Comparison of ENCODE assay signal across 12 mouse cellular contexts in genomic region chr9:112213411-112214255, GRCm38 (mm10). TPM values are rescaled to one million over a fixed set of nuclear protein-coding genes. Genes with fewer than 3 reads are reported as not detected.
DNase-seq lines count a peak whose midpoint lies in the region; ATAC-seq and TF ChIP-seq lines count a peak whose summit lies in the region.
"Had no signal": no experiment of that assay in that cellular context is flagged by ENCODE, and none has a peak within 500 bp of the region (broad histone marks: within the 10 kb centered on the region; RNA-seq: fewer than 3 reads in every experiment).

No protein-coding gene starts in this region.

- TF ChIP-seq CTCF in heart, postnatal 0 days (IDR thresholded peaks at IDR 0.05; ENCODE audit: low read depth): peak; percentile 35
- no peak for TF ChIP-seq CTCF in thymus, adult 2 months (IDR thresholded peaks at IDR 0.05; ENCODE audit: borderline replicate concordance, control insufficient read depth, extremely low read depth, insufficient read depth, low read length, poor library complexity)

- DNase-seq in heart, postnatal 0 days (ENCODE audit: low spot score): no peak
- peak; percentile 52 for DNase-seq in thymus, adult 2 months
- no peak for DNase-seq in thymus, adult 18-20 months
- DNase-seq in intestine, embryonic 14.5 days (ENCODE audit: low spot score): no peak
- peak; percentile 51 for DNase-seq in thymus, postnatal 4 days
- DNase-seq in forebrain, embryonic 10.5 days (ENCODE audit: extremely low spot score, low spot score): no peak
- DNase-seq in left cerebral cortex, adult 11 months (ENCODE audit: low spot score): no peak
- DNase-seq: adrenal gland, postnatal 25 days had no signal

- no peak for ATAC-seq in heart, postnatal 0 days (ENCODE audit: insufficient read depth, low read depth)
- no peak for ATAC-seq in heart, embryonic 12.5 days (ENCODE audit: insufficient number of reproducible peaks, low FRiP score)
- ATAC-seq in intestine, embryonic 14.5 days (replicated peaks; ENCODE audit: low FRiP score, low TSS enrichment, low read depth): peak; percentile 64; the same call in 1 of the 2 replicates

- no peaks in the 10 kb centered on the region for H3K9me3 ChIP-seq in heart, postnatal 0 days (replicated peaks; ENCODE audit: control insufficient read depth, low read length)
- no peaks in the 10 kb centered on the region for H3K9me3 ChIP-seq in heart, embryonic 12.5 days (replicated peaks)
- H3K9me3 ChIP-seq in intestine, embryonic 14.5 days (ENCODE audit: control insufficient read depth, low read length): no peaks in the 10 kb centered on the region
- H3K9me3 ChIP-seq in forebrain, embryonic 10.5 days: no peaks in the 10 kb centered on the region
- H3K9me3 ChIP-seq: hindbrain, embryonic 13.5 days; lung, embryonic 15.5 days; neural tube, embryonic 12.5 days had no signal

- TF ChIP-seq POLR2A in thymus, adult 2 months (IDR thresholded peaks at IDR 0.05; ENCODE audit: control insufficient read depth, extremely low read depth, insufficient read depth, low read length, poor library complexity): no peak

- no peaks in the 10 kb centered on the region for H3K36me3 ChIP-seq in heart, postnatal 0 days (replicated peaks; ENCODE audit: control insufficient read depth, insufficient read depth, low read length)
- H3K36me3 ChIP-seq in heart, embryonic 12.5 days: no peaks in the 10 kb centered on the region
- H3K36me3 ChIP-seq in thymus, adult 2 months (ENCODE audit: control insufficient read depth, insufficient read depth, low read length): peaks cover 37% of the 10 kb centered on the region
- H3K36me3 ChIP-seq in intestine, embryonic 14.5 days (ENCODE audit: control insufficient read depth, insufficient read depth, low read length): no peaks in the 10 kb centered on the region
- H3K36me3 ChIP-seq in forebrain, embryonic 10.5 days (replicated peaks): no peaks in the 10 kb centered on the region
- H3K36me3 ChIP-seq: hindbrain, embryonic 13.5 days; lung, embryonic 15.5 days; neural tube, embryonic 12.5 days had no signal

- H3K4me2 ChIP-seq in heart, postnatal 0 days (ENCODE audit: low read depth, low read length): no peak overlapping the region; the same call in 1 of the 2 replicates
- H3K4me2 ChIP-seq in heart, embryonic 12.5 days: no peak overlapping the region
- no peak overlapping the region for H3K4me2 ChIP-seq in intestine, embryonic 14.5 days (ENCODE audit: low read length)
- H3K4me2 ChIP-seq: hindbrain, embryonic 13.5 days; lung, embryonic 15.5 days; neural tube, embryonic 12.5 days had no signal

- H3K4me1 ChIP-seq in heart, postnatal 0 days (ENCODE audit: control insufficient read depth, insufficient read depth): no peaks in the 10 kb centered on the region
- H3K4me1 ChIP-seq in heart, embryonic 12.5 days (replicated peaks): no peaks in the 10 kb centered on the region
- peaks cover 30% of the 10 kb centered on the region for H3K4me1 ChIP-seq in thymus, adult 2 months (replicated peaks; ENCODE audit: control insufficient read depth, insufficient read depth, low read length)
- no peaks in the 10 kb centered on the region for H3K4me1 ChIP-seq in intestine, embryonic 14.5 days (replicated peaks; ENCODE audit: control insufficient read depth, insufficient read depth, low read length)
- no peaks in the 10 kb centered on the region for H3K4me1 ChIP-seq in forebrain, embryonic 10.5 days
- H3K4me1 ChIP-seq: lung, embryonic 15.5 days had no signal

- H3K27ac ChIP-seq in heart, postnatal 0 days (ENCODE audit: low read depth): no peak overlapping the region
- H3K27ac ChIP-seq in heart, embryonic 12.5 days (ENCODE audit: poor library complexity, severe bottlenecking): no peak overlapping the region
- H3K27ac ChIP-seq in thymus, adult 2 months (ENCODE audit: control insufficient read depth, insufficient read depth, low read length): peak overlapping the region; percentile 74
- no peak overlapping the region for H3K27ac ChIP-seq in intestine, embryonic 14.5 days (ENCODE audit: low read depth)
- no peak overlapping the region for H3K27ac ChIP-seq in forebrain, embryonic 10.5 days
- H3K27ac ChIP-seq: hindbrain, embryonic 13.5 days; lung, embryonic 15.5 days; neural tube, embryonic 12.5 days had no signal

- 60% methylated on average over 10 of the region's 10 CpGs for WGBS in heart, postnatal 0 days
- WGBS in heart, embryonic 12.5 days: 60% methylated on average over 10 of the region's 10 CpGs
- 12% methylated on average over 10 of the region's 10 CpGs for WGBS in thymus, adult 2 months
- WGBS in intestine, embryonic 14.5 days: 42% methylated on average over 10 of the region's 10 CpGs
- WGBS in forebrain, embryonic 10.5 days: 70% methylated on average over 10 of the region's 10 CpGs

- no peak overlapping the region for H3K9ac ChIP-seq in heart, postnatal 0 days (replicated peaks; ENCODE audit: low read depth, low read length)
- no peak overlapping the region for H3K9ac ChIP-seq in heart, embryonic 12.5 days
- H3K9ac ChIP-seq in intestine, embryonic 14.5 days (ENCODE audit: low read length): no peak overlapping the region
- H3K9ac ChIP-seq: hindbrain, embryonic 13.5 days; lung, embryonic 15.5 days; neural tube, embryonic 12.5 days had no signal

- no peak overlapping the region; the same call in 1 of the 2 replicates for H3K4me3 ChIP-seq in heart, postnatal 0 days (ENCODE audit: low read depth, low read length)
- no peak overlapping the region for H3K4me3 ChIP-seq in heart, embryonic 12.5 days
- H3K4me3 ChIP-seq in thymus, adult 2 months (ENCODE audit: control insufficient read depth, insufficient read depth, low read length): peak overlapping the region; percentile 50
- no peak overlapping the region for H3K4me3 ChIP-seq in intestine, embryonic 14.5 days (ENCODE audit: low read depth, low read length)
- H3K4me3 ChIP-seq in forebrain, embryonic 10.5 days: no peak overlapping the region
- H3K4me3 ChIP-seq: hindbrain, embryonic 13.5 days; lung, embryonic 15.5 days; neural tube, embryonic 12.5 days had no signal

- TF ChIP-seq EP300 in heart, postnatal 0 days (IDR thresholded peaks at IDR 0.05; ENCODE audit: low read depth): no peak

- no peaks in the 10 kb centered on the region for H3K27me3 ChIP-seq in heart, postnatal 0 days (ENCODE audit: control insufficient read depth, insufficient read depth, low read length)
- no peaks in the 10 kb centered on the region for H3K27me3 ChIP-seq in heart, embryonic 12.5 days (replicated peaks)
- no peaks in the 10 kb centered on the region for H3K27me3 ChIP-seq in thymus, adult 2 months (ENCODE audit: control insufficient read depth, insufficient read depth, low read length)
- no peaks in the 10 kb centered on the region for H3K27me3 ChIP-seq in intestine, embryonic 14.5 days (replicated peaks; ENCODE audit: control insufficient read depth, insufficient read depth, low read length)
- no peaks in the 10 kb centered on the region for H3K27me3 ChIP-seq in forebrain, embryonic 10.5 days (ENCODE audit: poor library complexity, severe bottlenecking)
- H3K27me3 ChIP-seq: hindbrain, embryonic 13.5 days; lung, embryonic 15.5 days; neural tube, embryonic 12.5 days had no signal

RNA-seq across cellular contexts. Expression of gene Arpp21, which starts 22.1 kb away (rescaled TPM):
- 0.99 and 7.7 TPM in 2 replicates for total RNA-seq in heart, postnatal 0 days (2014; rRNA removed; ENCODE audit: low replicate concordance)
- polyA plus RNA-seq in heart, postnatal 0 days (2015; fragmentation: Nextera tagmentation; extraction: Ambion mirVana): 2.5 and 2.7 TPM in 2 replicates
- polyA plus RNA-seq in heart, embryonic 12.5 days (2016; fragmentation: Nextera tagmentation; extraction: Ambion mirVana): 2.1 and 3.2 TPM in 2 replicates
- polyA plus RNA-seq in thymus, adult 2 months (2012; rRNA removed): 578 and 597 TPM in 2 replicates
- 1.0 and 2.0 TPM in 2 replicates for polyA plus RNA-seq in intestine, embryonic 14.5 days (2014; fragmentation: Nextera tagmentation; extraction: Ambion mirVana)
- polyA plus RNA-seq in forebrain, embryonic 10.5 days (2016; fragmentation: Nextera tagmentation; extraction: Ambion mirVana): 0.20 and 1.4 TPM in 2 replicates
- total RNA-seq: adrenal gland, postnatal 25 days had no signal

Comparison
In these comparisons a context has a peak if more than half of its experiments do, and no peak if none do; other contexts are left out.
1. DNase-seq: peak in thymus, adult 2 months (single experiment) and thymus, postnatal 4 days (single experiment); none in heart, postnatal 0 days (single experiment), thymus, adult 18-20 months (0 of 2), intestine, embryonic 14.5 days (single experiment), forebrain, embryonic 10.5 days (single experiment) and left cerebral cortex, adult 11 months (single experiment).
2. RNA of gene Arpp21, which starts 22.1 kb away (polyA plus RNA-seq): 578 to 597 TPM in thymus, adult 2 months; 2.5 to 2.7 TPM in heart, postnatal 0 days, 2.1 to 3.2 TPM in heart, embryonic 12.5 days, 0.20 to 1.4 TPM in forebrain, embryonic 10.5 days and 1.0 to 2.0 TPM in intestine, embryonic 14.5 days; every median in the first group is over 100 times any median in the second.